Mouse (Mus musculus) embryonic facial prominence, embryonic 10.5 days (tissue): Measurements from ENCODE around the gene Ntrk2. TPM values are rescaled to one million over a fixed set of nuclear protein-coding genes. Genes with fewer than 3 reads are reported as not detected.

Source experiments
- DNase-seq: peaks from one replicate; pipeline ENCODE4 v3.0.0-alpha.2; 2017; ENCODE audit warnings: low spot score
- H3K27ac ChIP-seq: fragments of 300-500 bp; sonication (generic); replicated peaks from 2 replicates; pipeline ENCODE4 v1.5.1; 2016; ENCODE audit warnings: mild to moderate bottlenecking
- H3K27me3 ChIP-seq: fragments of 300-500 bp; sonication (generic); replicated peaks from 2 replicates; pipeline ENCODE4 v1.6.1; 2016; ENCODE audit warnings: low read depth, mild to moderate bottlenecking; ENCODE audit not compliant: poor library complexity, severe bottlenecking
- H3K36me3 ChIP-seq: fragments of 300-500 bp; sonication (generic); replicated peaks from 2 replicates; pipeline ENCODE4 v1.6.1; 2016; ENCODE audit warnings: mild to moderate bottlenecking, moderate library complexity
- H3K4me1 ChIP-seq: fragments of 300-500 bp; sonication (generic); 2 replicates; pipeline ENCODE4 v1.6.1; 2016
- H3K4me3 ChIP-seq: fragments of 300-500 bp; sonication (generic); 2 replicates; pipeline ENCODE4 v1.5.1; 2016; ENCODE audit warnings: mild to moderate bottlenecking, moderate library complexity
- H3K9me3 ChIP-seq: fragments of 300-500 bp; sonication (generic); 2 replicates; pipeline ENCODE4 v1.6.1; 2016; ENCODE audit warnings: mild to moderate bottlenecking
- WGBS: fragments of 180-500 bp; shearing (Covaris S2); methylation state at CpG from one replicate; pipeline ENCODE4 v1.1.7; 2016; 5-methylcytosine and 5-hydroxymethylcytosine counted together
- polyA plus RNA-seq: library from polyadenylated mRNA; unstranded; fragments of >200 nt; fragmentation: Nextera tagmentation; extraction: Ambion mirVana; gene quantifications from 2 replicates; pipeline ENCODE4 v1.2.1, GENCODE M21; 2016

Gene Ntrk2
- polyA plus RNA-seq, 1 experiment from 2014 or later = 11.5 TPM

- Histone ChIP-seq H3K36me3 (no peaks in the 10 kb centered on the region), H3K9me3 (no peaks in the 10 kb centered on the region), H3K27me3 (peaks cover 3% of the 10 kb centered on the region; the same call in 1 of the 2 replicates), H3K27ac (no peak overlapping the region; the same call in 1 of the 2 replicates), H3K4me3 (no peak overlapping the region), H3K4me1 (peaks cover 37% of the 10 kb centered on the region)
- WGBS = 78% methylated on average over 11 of the region's 11 CpGs
- no peak for DNase-seq
Measured at GRCm38 (mm10) chr13:58958171-58958904, 152.0 kb downstream of the Ntrk2 start.

- H3K36me3 ChIP-seq = no peaks in the 10 kb centered on the region
- no peak overlapping the region for H3K4me3 ChIP-seq
- 94% methylated on average over 6 of the region's 6 CpGs for WGBS
- H3K27ac ChIP-seq = no peak overlapping the region
- DNase-seq = no peak
- peaks cover 21% of the 10 kb centered on the region for H3K4me1 ChIP-seq
- H3K9me3 ChIP-seq = no peaks in the 10 kb centered on the region
- H3K27me3 ChIP-seq = 0 out of 2 replicates have a peak, but pooled peaks cover 3% of the 10 kb centered on the region
Measured at GRCm38 (mm10) chr13:58960321-58960720, 154.0 kb downstream of the Ntrk2 start.

- H3K9me3 ChIP-seq = no peaks in the 10 kb centered on the region
- no peaks in the 10 kb centered on the region; the same call in 1 of the 2 replicates for H3K4me1 ChIP-seq
- DNase-seq = no peak
- 73% methylated on average over 12 of the region's 12 CpGs for WGBS
- H3K27ac ChIP-seq = no peak overlapping the region
- H3K27me3 ChIP-seq = 0 out of 2 replicates have a peak, but pooled peaks cover 3% of the 10 kb centered on the region
- no peak overlapping the region for H3K4me3 ChIP-seq
- H3K36me3 ChIP-seq = no peaks in the 10 kb centered on the region
Measured at GRCm38 (mm10) chr13:58964701-58965359, 158.5 kb downstream of the Ntrk2 start.

- Histone ChIP-seq H3K27me3 (0 out of 2 replicates have a peak, but pooled peaks cover 3% of the 10 kb centered on the region), H3K9me3 (no peaks in the 10 kb centered on the region), H3K4me3 (no peak overlapping the region), H3K27ac (no peak overlapping the region), H3K4me1 (peaks cover under 1% of the 10 kb centered on the region; the same call in 1 of the 2 replicates), H3K36me3 (no peaks in the 10 kb centered on the region)
- WGBS = 86% methylated on average over 3 of the region's 3 CpGs
- no peak for DNase-seq
Measured at GRCm38 (mm10) chr13:58965826-58966225, 159.5 kb downstream of the Ntrk2 start.

GRCm38 (mm10) chr13:58966466-58966865 is 160.1 kb downstream of the Ntrk2 start:
- no peak for DNase-seq
- no peak overlapping the region for H3K27ac ChIP-seq
- H3K27me3 ChIP-seq = 0 out of 2 replicates have a peak, but pooled peaks cover 3% of the 10 kb centered on the region
- no peaks in the 10 kb centered on the region for H3K36me3 ChIP-seq
- no peak overlapping the region for H3K4me3 ChIP-seq
- no peaks in the 10 kb centered on the region for H3K9me3 ChIP-seq
- 86% methylated on average over 3 of the region's 3 CpGs for WGBS
- H3K4me1 ChIP-seq = peaks cover 7% of the 10 kb centered on the region

GRCm38 (mm10) chr13:58968168-58968567 is 161.8 kb downstream of the Ntrk2 start:
- H3K4me1 ChIP-seq = peaks cover 18% of the 10 kb centered on the region
- no peaks in the 10 kb centered on the region for H3K36me3 ChIP-seq
- H3K9me3 ChIP-seq = no peaks in the 10 kb centered on the region
- no peak for DNase-seq
- H3K27me3 ChIP-seq = no peaks in the 10 kb centered on the region
- WGBS = 77% methylated on average over 5 of the region's 5 CpGs
- no peak overlapping the region for H3K27ac ChIP-seq
- no peak overlapping the region for H3K4me3 ChIP-seq

- Histone ChIP-seq H3K4me1 (peaks cover 30% of the 10 kb centered on the region), H3K27ac (peak overlapping the region; percentile 57)
Measured at GRCm38 (mm10) chr13:58971449-58971903, 165.1 kb downstream of the Ntrk2 start.

GRCm38 (mm10) chr13:58972511-58972910 is 166.1 kb downstream of the Ntrk2 start:
- Histone ChIP-seq H3K4me3 (no peak overlapping the region), H3K36me3 (no peaks in the 10 kb centered on the region), H3K9me3 (no peaks in the 10 kb centered on the region), H3K4me1 (peaks cover 37% of the 10 kb centered on the region), H3K27me3 (no peaks in the 10 kb centered on the region), H3K27ac (no peak overlapping the region)
- WGBS = 65% methylated on average over 5 of the region's 5 CpGs
- DNase-seq = no peak

More at GRCm38 (mm10) chr13:58971449-58971903, 165.1 kb downstream of the Ntrk2 start:
- Histone ChIP-seq H3K27me3 (no peaks in the 10 kb centered on the region), H3K4me3 (no peak overlapping the region), H3K36me3 (no peaks in the 10 kb centered on the region), H3K9me3 (no peaks in the 10 kb centered on the region)
- no peak for DNase-seq
- WGBS = 22% methylated on average over 5 of the region's 5 CpGs

GRCm38 (mm10) chr13:58996447-58996846 is 190.1 kb downstream of the Ntrk2 start:
- no peak for DNase-seq
- H3K4me1 ChIP-seq = peaks cover 5% of the 10 kb centered on the region
- no peaks in the 10 kb centered on the region for H3K36me3 ChIP-seq
- H3K4me3 ChIP-seq = no peak overlapping the region
- H3K9me3 ChIP-seq = no peaks in the 10 kb centered on the region
- H3K27ac ChIP-seq = no peak overlapping the region
- no peaks in the 10 kb centered on the region for H3K27me3 ChIP-seq
- WGBS = 85% methylated on average over 5 of the region's 5 CpGs

- peaks cover 5% of the 10 kb centered on the region for H3K4me1 ChIP-seq
- no peaks in the 10 kb centered on the region for H3K36me3 ChIP-seq
- H3K27ac ChIP-seq = no peak overlapping the region
- DNase-seq = no peak
- no peaks in the 10 kb centered on the region for H3K27me3 ChIP-seq
- no peak overlapping the region for H3K4me3 ChIP-seq
- 85% methylated on average over 2 of the region's 2 CpGs for WGBS
- H3K9me3 ChIP-seq = no peaks in the 10 kb centered on the region
Measured at GRCm38 (mm10) chr13:58997763-58998162, 191.4 kb downstream of the Ntrk2 start.

GRCm38 (mm10) chr13:58999373-59000053 is 193.1 kb downstream of the Ntrk2 start:
- no peaks in the 10 kb centered on the region for H3K9me3 ChIP-seq
- DNase-seq = peak; percentile 32
- H3K27ac ChIP-seq = no peak overlapping the region
- no peaks in the 10 kb centered on the region for H3K27me3 ChIP-seq
- no peaks in the 10 kb centered on the region for H3K36me3 ChIP-seq
- peaks cover 16% of the 10 kb centered on the region for H3K4me1 ChIP-seq
- WGBS = 62% methylated on average over 11 of the region's 11 CpGs
- no peak overlapping the region for H3K4me3 ChIP-seq

- 80% methylated on average over 12 of the region's 12 CpGs for WGBS
- Histone ChIP-seq H3K9me3 (no peaks in the 10 kb centered on the region), H3K27ac (no peak overlapping the region), H3K27me3 (no peaks in the 10 kb centered on the region), H3K4me3 (no peak overlapping the region), H3K4me1 (peaks cover 30% of the 10 kb centered on the region), H3K36me3 (no peaks in the 10 kb centered on the region)
- DNase-seq = no peak
Measured at GRCm38 (mm10) chr13:59002943-59003806, 196.8 kb downstream of the Ntrk2 start.
